21 mouse cellular contexts compared by ENCODE assay signal in the genomic region with DNA sequence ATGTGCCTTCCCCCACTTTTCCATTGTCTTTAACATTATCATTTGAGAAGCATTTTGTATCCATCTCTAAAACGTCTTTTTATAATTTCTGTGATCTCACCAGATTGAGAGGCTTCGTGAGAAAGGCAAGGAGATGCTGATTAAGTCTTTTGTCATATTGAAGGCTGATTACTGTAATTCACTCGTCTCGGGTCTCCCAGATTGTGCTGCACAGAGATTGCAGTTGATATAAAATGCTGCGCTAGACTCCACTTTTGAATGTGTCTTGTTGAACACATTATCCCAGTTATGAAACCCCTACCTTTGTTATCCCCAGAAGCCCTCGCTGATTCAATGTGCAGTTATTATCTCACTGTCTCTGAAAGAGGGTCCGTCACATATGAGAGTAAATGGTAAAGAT.
DNase-seq lines count a peak whose midpoint lies in the region; ATAC-seq and TF ChIP-seq lines count a peak whose summit lies in the region.
"Had no signal": no experiment of that assay in that cellular context is flagged by ENCODE, and none has a peak within 500 bp of the region (broad histone marks: within the 10 kb centered on the region; RNA-seq: fewer than 3 reads in every experiment).

No protein-coding gene starts in this region.

- H3K27me3 ChIP-seq in forebrain, embryonic 14.5 days (replicated peaks; ENCODE audit: control insufficient read depth, insufficient read depth, low read length): no peaks in the 10 kb centered on the region
- H3K27me3 ChIP-seq in forebrain, embryonic 12.5 days: no peaks in the 10 kb centered on the region
- no peaks in the 10 kb centered on the region for H3K27me3 ChIP-seq in forebrain, embryonic 16.5 days (replicated peaks; ENCODE audit: control insufficient read depth, insufficient read depth, low read length)
- H3K27me3 ChIP-seq: embryonic facial prominence, embryonic 13.5 days; embryonic facial prominence, embryonic 15.5 days had no signal

- peak; percentile 50 for ATAC-seq in forebrain, embryonic 14.5 days
- no peak for ATAC-seq in forebrain, embryonic 12.5 days (ENCODE audit: low FRiP score)
- peak; percentile 83 for ATAC-seq in forebrain, embryonic 16.5 days

- 60% methylated on average over 7 of the region's 7 CpGs for WGBS in forebrain, embryonic 14.5 days
- 68% methylated on average over 7 of the region's 7 CpGs for WGBS in forebrain, embryonic 12.5 days
- WGBS in forebrain, embryonic 16.5 days: 53% methylated on average over 7 of the region's 7 CpGs

- DNase-seq in forebrain, embryonic 14.5 days (ENCODE audit: low spot score): peak; percentile 55
- peak; percentile 19 for DNase-seq in brain, adult 2 months (ENCODE audit: low read depth, low spot score)
- DNase-seq in brain, embryonic 14.5 days (ENCODE audit: low read depth): peak; percentile 64
- no peak for DNase-seq in layer of hippocampus, adult 9-10 months (ENCODE audit: low spot score)
- no peak for DNase-seq in urinary bladder, postnatal 36 days (ENCODE audit: low spot score in 2 of 2)
- no peak for DNase-seq in gastrocnemius, postnatal 10 days
- DNase-seq: adrenal gland, adult 2 months; adrenal gland, postnatal 10 days; adrenal gland, postnatal 25 days; cerebellum, adult 11-12 months; cerebellum, adult 2 months; cerebellum, adult 9-10 months; cerebellum, postnatal 14 days; cerebellum, postnatal 36 days; embryo, embryonic 11 days; gastrocnemius, adult 2 months had no signal

- TF ChIP-seq CTCF in brain, embryonic 14.5 days (IDR thresholded peaks at IDR 0.05; ENCODE audit: borderline replicate concordance, extremely low read depth, insufficient read depth, insufficient read length): no peak

- no peak overlapping the region for H3K9ac ChIP-seq in forebrain, embryonic 14.5 days (ENCODE audit: low read length)
- H3K9ac ChIP-seq in forebrain, embryonic 12.5 days: no peak overlapping the region
- H3K9ac ChIP-seq in forebrain, embryonic 16.5 days (replicated peaks; ENCODE audit: low read depth, low read length): no peak overlapping the region
- H3K9ac ChIP-seq: embryonic facial prominence, embryonic 13.5 days; embryonic facial prominence, embryonic 15.5 days had no signal

- H3K27ac ChIP-seq in forebrain, embryonic 14.5 days (ENCODE audit: low read depth, low read length): no peak overlapping the region
- no peak overlapping the region for H3K27ac ChIP-seq in forebrain, embryonic 12.5 days
- H3K27ac ChIP-seq in forebrain, embryonic 16.5 days (ENCODE audit: low read length): no peak overlapping the region
- H3K27ac ChIP-seq: embryonic facial prominence, embryonic 13.5 days; embryonic facial prominence, embryonic 15.5 days; gastrocnemius, adult 2 months had no signal

- no peak for TF ChIP-seq POLR2A in brain, embryonic 14.5 days (IDR thresholded peaks at IDR 0.05; ENCODE audit: borderline replicate concordance, extremely low read depth, insufficient read depth, insufficient read length, poor library complexity, severe bottlenecking)

- H3K4me2 ChIP-seq in forebrain, embryonic 14.5 days (ENCODE audit: low read length): no peak overlapping the region
- H3K4me2 ChIP-seq in forebrain, embryonic 12.5 days: no peak overlapping the region
- H3K4me2 ChIP-seq in forebrain, embryonic 16.5 days (ENCODE audit: low read length): no peak overlapping the region
- H3K4me2 ChIP-seq: embryonic facial prominence, embryonic 13.5 days; embryonic facial prominence, embryonic 15.5 days had no signal

- H3K4me1 ChIP-seq in forebrain, embryonic 14.5 days (ENCODE audit: control insufficient read depth, insufficient read depth, low read length): no peaks in the 10 kb centered on the region
- no peaks in the 10 kb centered on the region for H3K4me1 ChIP-seq in forebrain, embryonic 12.5 days
- H3K4me1 ChIP-seq in forebrain, embryonic 16.5 days (replicated peaks; ENCODE audit: control insufficient read depth, insufficient read depth, low read length): peaks cover 2% of the 10 kb centered on the region; the same call in 1 of the 2 replicates
- H3K4me1 ChIP-seq: embryonic facial prominence, embryonic 13.5 days; embryonic facial prominence, embryonic 15.5 days had no signal

- H3K4me3 ChIP-seq in forebrain, embryonic 14.5 days (ENCODE audit: low read depth, low read length): no peak overlapping the region
- H3K4me3 ChIP-seq in forebrain, embryonic 12.5 days (replicated peaks): no peak overlapping the region
- no peak overlapping the region for H3K4me3 ChIP-seq in forebrain, embryonic 16.5 days (replicated peaks; ENCODE audit: low read length)
- H3K4me3 ChIP-seq: embryonic facial prominence, embryonic 13.5 days; embryonic facial prominence, embryonic 15.5 days; erythroblast, embryonic 14.5 days; gastrocnemius, adult 2 months had no signal

- no peaks in the 10 kb centered on the region for H3K36me3 ChIP-seq in forebrain, embryonic 14.5 days (ENCODE audit: control insufficient read depth, insufficient read depth, low read length)
- no peaks in the 10 kb centered on the region for H3K36me3 ChIP-seq in forebrain, embryonic 12.5 days (replicated peaks)
- H3K36me3 ChIP-seq in forebrain, embryonic 16.5 days (ENCODE audit: control insufficient read depth, insufficient read depth): no peaks in the 10 kb centered on the region
- H3K36me3 ChIP-seq: embryonic facial prominence, embryonic 13.5 days; embryonic facial prominence, embryonic 15.5 days had no signal

- no peaks in the 10 kb centered on the region for H3K9me3 ChIP-seq in forebrain, embryonic 14.5 days (replicated peaks; ENCODE audit: control insufficient read depth, low read length)
- H3K9me3 ChIP-seq in forebrain, embryonic 12.5 days: no peaks in the 10 kb centered on the region
- H3K9me3 ChIP-seq in forebrain, embryonic 16.5 days (ENCODE audit: control insufficient read depth, low read length): no peaks in the 10 kb centered on the region
- H3K9me3 ChIP-seq: embryonic facial prominence, embryonic 13.5 days; embryonic facial prominence, embryonic 15.5 days had no signal

Comparison
In these comparisons a context has a peak if more than half of its experiments do, and no peak if none do; other contexts are left out.
1. DNase-seq: peak in forebrain, embryonic 14.5 days (single experiment), brain, adult 2 months (single experiment) and brain, embryonic 14.5 days (single experiment); none in layer of hippocampus, adult 9-10 months (single experiment), urinary bladder, postnatal 36 days (0 of 2) and gastrocnemius, postnatal 10 days (single experiment).